8 mouse cellular contexts compared by ENCODE assay signal in genomic region chr6:136550596-136551304, GRCm38 (mm10). TPM values are rescaled to one million over a fixed set of nuclear protein-coding genes. Genes with fewer than 3 reads are reported as not detected.
DNase-seq lines count a peak whose midpoint lies in the region; ATAC-seq lines count a peak whose summit lies in the region.

No protein-coding gene starts in this region.

- H3K4me2 ChIP-seq in embryonic facial prominence, embryonic 11.5 days (ENCODE audit: low read depth, low read length) = no peak overlapping the region
- no peak overlapping the region for H3K4me2 ChIP-seq in intestine, embryonic 15.5 days (replicated peaks)
- H3K4me2 ChIP-seq in midbrain, embryonic 16.5 days (ENCODE audit: low read length) = peak overlapping the region; percentile 21; the same call in 1 of the 2 replicates

- DNase-seq in embryonic facial prominence, embryonic 11.5 days (ENCODE audit: low spot score) = peak; percentile 51
- no peak for DNase-seq in embryonic facial prominence, embryonic 10.5 days (ENCODE audit: low spot score)
- no peak for DNase-seq in gastrocnemius, postnatal 10 days
- DNase-seq in left cerebral cortex, adult 9 months (ENCODE audit: low spot score in 2 of 2) = no peak

- H3K4me3 ChIP-seq in embryonic facial prominence, embryonic 11.5 days (ENCODE audit: low read depth, low read length) = no peak overlapping the region
- H3K4me3 ChIP-seq in embryonic facial prominence, embryonic 10.5 days = no peak overlapping the region
- no peak overlapping the region for H3K4me3 ChIP-seq in intestine, embryonic 15.5 days (replicated peaks)
- H3K4me3 ChIP-seq in midbrain, embryonic 16.5 days (ENCODE audit: low read depth, low read length) = no peak overlapping the region

- no peak overlapping the region for H3K9ac ChIP-seq in embryonic facial prominence, embryonic 11.5 days (replicated peaks; ENCODE audit: low read length)
- no peak overlapping the region for H3K9ac ChIP-seq in intestine, embryonic 15.5 days
- no peak overlapping the region for H3K9ac ChIP-seq in midbrain, embryonic 16.5 days (ENCODE audit: low read depth, low read length)

- ATAC-seq in embryonic facial prominence, embryonic 11.5 days (replicated peaks; ENCODE audit: insufficient number of reproducible peaks, low FRiP score, low TSS enrichment, low read depth) = no peak
- ATAC-seq in CD4-positive, CD25-positive, alpha-beta regulatory T cell, adult 4 months = peak; percentile 38
- peak; percentile 86 for ATAC-seq in erythroblast, adult 5-6 weeks (replicated peaks; ENCODE audit: low FRiP score, poor library complexity, severe bottlenecking)
- 0 out of 2 replicates have a peak, but pooled peaks have one; percentile 10 for ATAC-seq in intestine, embryonic 15.5 days
- ATAC-seq in midbrain, embryonic 16.5 days = peak; percentile 49; the same call in 1 of the 2 replicates

- no peak overlapping the region for H3K27ac ChIP-seq in embryonic facial prominence, embryonic 11.5 days (replicated peaks; ENCODE audit: low read depth, low read length)
- no peak overlapping the region for H3K27ac ChIP-seq in embryonic facial prominence, embryonic 10.5 days (replicated peaks)
- no peak overlapping the region for H3K27ac ChIP-seq in intestine, embryonic 15.5 days
- peak overlapping the region; percentile 88 for H3K27ac ChIP-seq in midbrain, embryonic 16.5 days (ENCODE audit: low read length)

- no peaks in the 10 kb centered on the region for H3K36me3 ChIP-seq in embryonic facial prominence, embryonic 11.5 days (replicated peaks; ENCODE audit: control insufficient read depth, insufficient read depth, low read depth, low read length)
- no peaks in the 10 kb centered on the region for H3K36me3 ChIP-seq in embryonic facial prominence, embryonic 10.5 days (replicated peaks)
- no peaks in the 10 kb centered on the region for H3K36me3 ChIP-seq in intestine, embryonic 15.5 days
- no peaks in the 10 kb centered on the region for H3K36me3 ChIP-seq in midbrain, embryonic 16.5 days (ENCODE audit: control insufficient read depth, insufficient read depth, low read length)

- no peaks in the 10 kb centered on the region for H3K27me3 ChIP-seq in embryonic facial prominence, embryonic 11.5 days (ENCODE audit: control insufficient read depth, insufficient read depth, low read length)
- H3K27me3 ChIP-seq in embryonic facial prominence, embryonic 10.5 days (replicated peaks; ENCODE audit: low read depth, poor library complexity, severe bottlenecking) = no peaks in the 10 kb centered on the region
- H3K27me3 ChIP-seq in intestine, embryonic 15.5 days (replicated peaks) = no peaks in the 10 kb centered on the region
- no peaks in the 10 kb centered on the region for H3K27me3 ChIP-seq in midbrain, embryonic 16.5 days (ENCODE audit: control insufficient read depth, insufficient read depth, low read depth, low read length)

- H3K9me3 ChIP-seq in embryonic facial prominence, embryonic 11.5 days (replicated peaks; ENCODE audit: control insufficient read depth, low read length) = no peaks in the 10 kb centered on the region
- H3K9me3 ChIP-seq in embryonic facial prominence, embryonic 10.5 days = no peaks in the 10 kb centered on the region
- H3K9me3 ChIP-seq in intestine, embryonic 15.5 days = no peaks in the 10 kb centered on the region
- no peaks in the 10 kb centered on the region for H3K9me3 ChIP-seq in midbrain, embryonic 16.5 days (replicated peaks; ENCODE audit: control insufficient read depth, low read length, poor library complexity, severe bottlenecking)

- H3K4me1 ChIP-seq in embryonic facial prominence, embryonic 11.5 days (ENCODE audit: control insufficient read depth, insufficient read depth, low read length) = no peaks in the 10 kb centered on the region
- H3K4me1 ChIP-seq in embryonic facial prominence, embryonic 10.5 days = peaks cover 20% of the 10 kb centered on the region
- H3K4me1 ChIP-seq in intestine, embryonic 15.5 days (replicated peaks) = 0 out of 2 replicates have a peak, but pooled peaks cover 4% of the 10 kb centered on the region
- H3K4me1 ChIP-seq in midbrain, embryonic 16.5 days (ENCODE audit: control insufficient read depth, insufficient read depth, low read length) = peaks cover 24% of the 10 kb centered on the region

- WGBS in embryonic facial prominence, embryonic 11.5 days = 75% methylated on average over 7 of the region's 7 CpGs
- WGBS in embryonic facial prominence, embryonic 10.5 days = 85% methylated on average over 7 of the region's 7 CpGs
- 67% methylated on average over 7 of the region's 7 CpGs for WGBS in intestine, embryonic 15.5 days
- WGBS in midbrain, embryonic 16.5 days = 31% methylated on average over 7 of the region's 7 CpGs

RNA-seq across cellular contexts. Expression of gene Atf7ip, which starts 44.8 kb away (rescaled TPM):
- polyA plus RNA-seq in embryonic facial prominence, embryonic 11.5 days (2014; fragmentation: Nextera tagmentation; extraction: Ambion mirVana) = 41.1 and 43.5 TPM in 2 replicates
- polyA plus RNA-seq in embryonic facial prominence, embryonic 10.5 days (2016; fragmentation: Nextera tagmentation; extraction: Ambion mirVana) = 48.0 and 50.9 TPM in 2 replicates
- polyA plus RNA-seq in CD4-positive, CD25-positive, alpha-beta regulatory T cell, adult 4 months (2017; shearing (Covaris generic)) = 100 to 1,000 TPM in 1 of 2 experiments, 10 to 100 TPM in 1; 96.5 to 115 TPM
- total RNA-seq in erythroblast, adult 5-6 weeks (2015; ENCODE audit: low replicate concordance) = 153 and 185 TPM in 2 replicates
- 205 and 233 TPM in 2 replicates for total RNA-seq in erythroblast, adult 5-6 weeks (2017; ENCODE audit: low replicate concordance)
- 24.1 and 25.4 TPM in 2 replicates for polyA plus RNA-seq in intestine, embryonic 15.5 days (2015; fragmentation: Nextera tagmentation; extraction: Ambion mirVana)
- 38.2 and 40.6 TPM in 2 replicates for polyA plus RNA-seq in midbrain, embryonic 16.5 days (2015; fragmentation: Nextera tagmentation; extraction: Ambion mirVana)
- 10 to 100 TPM; 51.8 to 80.1 TPM for total RNA-seq in gastrocnemius, postnatal 10 days (2021)
